Mouse (Mus musculus): ENCODE results near the gene Trex1.

- no peak for TF ChIP-seq CTCF (conservative IDR thresholded peaks at IDR 0.05; ENCODE audit: insufficient read depth, insufficient read length, low read depth, low read length)
- no peak for TF ChIP-seq POLR2A (IDR thresholded peaks at IDR 0.05; ENCODE audit: low read depth, low read length)
These were observed 31.1 kb downstream of the Trex1 start for GRCm38 (mm10) chr9:109028421-109028820.

All from kidney, adult 2 months (tissue).